Mouse (Mus musculus) T-cell, adult 2 months (primary cell): ENCODE results near the gene Olfr432.
"Not testable (repeated sequence)": the region's sequence is repeated elsewhere in the genome, so short reads cannot be mapped to it uniquely, and the experiment has no call there.

Experiments
- DNase-seq: peaks from one replicate; pipeline ENCODE4 v3.0.0; 2022; ENCODE audit warnings: low spot score

The Olfr432 gene

DNA sequence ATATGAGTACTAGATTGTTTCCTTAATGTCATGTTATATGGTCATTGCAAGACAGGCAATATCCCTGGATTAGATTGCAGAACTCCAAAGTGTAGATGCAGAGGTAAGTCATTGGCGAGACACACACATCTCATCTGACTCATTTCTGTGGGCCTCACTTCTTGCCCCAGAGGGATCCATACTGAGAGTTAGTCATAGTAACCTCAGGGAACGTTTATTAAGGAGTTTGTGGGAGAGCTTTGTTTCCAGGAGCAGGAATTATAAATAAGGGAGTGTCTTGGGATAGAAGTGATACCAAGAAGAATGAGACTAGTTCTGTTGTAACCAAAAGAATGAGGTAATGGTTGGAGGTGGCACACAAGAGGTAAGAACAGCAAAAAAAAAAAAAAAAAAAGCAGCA is at the start of gene Olfr432:
Gene Olfr432, plus strand, starts transcription at position 313 of the 400 bp plus-strand sequence.
- DNase-seq, result no peak

GRCm38 (mm10) chr1:174004352-174005109 is 44.5 kb upstream of the Olfr432 start:
- DNase-seq, result not testable (repeated sequence)

- DNase-seq, result not testable (repeated sequence)
Measured at GRCm38 (mm10) chr1:174007050-174007449, 42.0 kb upstream of the Olfr432 start.

- DNase-seq, result no peak
Measured at GRCm38 (mm10) chr1:174031698-174032097, 17.3 kb upstream of the Olfr432 start, which contains the start of gene Ifi205. Gene Ifi205, minus strand, starts transcription at chr1:174031810.

DNA sequence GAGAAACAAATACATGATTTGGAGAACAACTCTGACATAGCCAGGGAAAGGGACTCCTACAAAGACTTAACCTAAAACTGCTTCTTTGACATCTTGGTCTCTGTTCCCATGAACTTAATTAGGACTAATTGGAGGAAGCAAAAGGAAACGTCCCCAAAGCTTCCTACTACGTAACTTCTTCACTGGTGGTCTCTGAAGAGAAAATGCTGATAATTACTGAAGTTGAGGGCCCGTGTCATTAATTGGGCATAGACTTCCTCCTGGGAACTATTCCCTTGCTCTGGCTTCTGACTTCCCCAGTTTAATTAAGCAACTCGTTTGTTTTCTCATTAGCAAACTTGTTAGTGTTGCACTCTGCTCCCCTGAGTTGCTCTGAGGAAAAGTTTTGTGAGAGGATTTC is 13.2 kb upstream of the Olfr432 start:
- no peak for DNase-seq

GRCm38 (mm10) chr1:174038480-174038879 is 10.5 kb upstream of the Olfr432 start:
- DNase-seq, result no peak

- peak; percentile 62 for DNase-seq
Measured at GRCm38 (mm10) chr1:174040523-174041177, 8.4 kb upstream of the Olfr432 start, which contains the start of gene Olfr433. Gene Olfr433, plus strand, starts transcription at chr1:174040705.

DNA sequence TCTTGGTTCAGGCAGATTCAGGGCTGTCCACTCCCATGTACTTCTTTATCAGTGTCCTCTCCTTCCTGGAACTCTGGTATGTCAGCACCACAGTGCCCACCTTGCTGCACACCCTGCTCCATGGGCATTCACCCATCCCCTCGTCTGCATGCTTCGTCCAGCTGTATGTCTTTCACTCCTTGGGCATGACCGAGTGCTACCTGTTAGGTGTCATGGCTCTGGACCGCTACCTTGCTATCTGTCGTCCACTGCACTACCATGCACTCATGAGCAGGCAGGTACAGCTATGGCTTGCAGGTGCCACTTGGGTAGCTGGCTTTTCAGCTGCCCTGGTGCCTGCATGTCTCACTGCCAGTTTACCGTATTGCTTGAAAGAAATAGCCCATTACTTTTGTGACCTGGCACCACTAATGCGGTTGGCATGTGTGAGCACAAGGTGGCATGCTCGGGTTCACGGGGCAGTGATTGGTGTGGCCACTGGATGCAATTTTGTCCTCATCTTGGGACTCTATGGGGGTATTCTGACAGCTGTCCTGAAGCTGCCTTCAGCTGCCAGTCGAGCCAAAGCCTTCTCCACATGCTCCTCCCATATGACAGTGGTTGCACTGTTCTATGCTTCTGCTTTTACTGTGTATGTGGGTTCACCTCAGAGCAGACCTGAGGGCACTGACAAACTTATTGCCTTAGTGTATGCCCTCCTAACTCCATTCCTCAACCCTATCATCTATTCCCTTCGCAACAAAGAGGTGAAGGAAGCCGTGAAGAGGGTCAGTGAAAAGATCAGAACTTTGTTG is 6.7 kb upstream of the Olfr432 start:
- not testable (repeated sequence) for DNase-seq

DNA sequence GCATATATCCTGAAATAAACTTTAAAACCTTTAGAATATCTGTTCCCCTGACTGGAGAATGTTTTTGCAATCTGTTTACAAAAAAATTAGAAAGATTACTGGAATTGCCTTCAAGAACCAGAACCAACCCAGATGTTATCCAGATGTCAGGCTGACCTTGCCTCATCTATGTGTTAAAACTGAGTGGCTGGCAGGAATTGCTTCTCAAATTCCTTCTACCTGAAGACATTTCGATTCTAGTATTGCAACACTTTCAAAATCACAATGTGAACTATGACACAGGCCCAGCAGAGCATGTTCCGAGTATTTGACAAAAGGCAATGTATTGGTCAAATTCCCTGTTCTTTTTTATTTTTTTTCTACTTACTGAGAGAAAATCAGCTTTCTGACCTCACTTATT is 4.6 kb upstream of the Olfr432 start:
- no peak for DNase-seq

- DNase-seq, result not testable (repeated sequence)
Measured at GRCm38 (mm10) chr1:174048227-174048626, 778 bp upstream of the Olfr432 start.

GRCm38 (mm10) chr1:174049357-174049756 is 352 bp downstream of the Olfr432 start:
- DNase-seq, result not testable (repeated sequence)

DNA sequence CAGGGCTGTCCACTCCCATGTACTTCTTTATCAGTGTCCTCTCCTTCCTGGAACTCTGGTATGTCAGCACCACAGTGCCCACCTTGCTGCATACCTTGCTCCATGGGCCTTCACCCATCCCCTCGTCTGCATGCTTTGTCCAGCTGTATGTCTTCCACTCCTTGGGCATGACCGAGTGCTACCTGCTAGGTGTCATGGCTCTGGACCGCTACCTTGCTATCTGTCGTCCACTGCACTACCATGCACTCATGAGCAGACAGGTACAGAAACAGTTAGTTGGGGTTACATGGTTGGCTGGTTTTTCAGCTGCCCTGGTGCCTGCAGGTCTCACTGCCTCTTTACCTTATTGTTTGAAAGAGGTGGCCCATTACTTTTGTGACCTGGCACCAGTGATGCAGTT is 1.5 kb downstream of the Olfr432 start:
- DNase-seq, result no peak

DNA sequence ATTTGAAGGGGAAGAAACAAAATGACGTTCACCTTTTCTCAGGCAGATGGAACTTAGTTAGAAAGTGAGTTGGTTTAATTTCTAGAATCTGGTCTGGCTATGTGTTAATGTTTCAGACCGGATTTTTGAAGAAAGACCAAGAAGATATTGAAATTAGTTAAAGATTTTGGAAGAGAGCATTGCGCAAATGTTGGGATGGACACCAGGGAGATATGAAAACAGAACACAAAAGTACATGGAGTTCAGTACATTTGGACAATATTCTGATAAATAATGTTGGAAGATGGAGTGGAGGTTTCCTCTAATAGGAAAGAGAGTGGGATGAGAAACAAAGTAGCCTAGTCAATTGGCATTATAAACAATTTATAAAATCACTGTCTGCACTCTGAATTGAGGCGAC is 2.5 kb downstream of the Olfr432 start:
- DNase-seq, result no peak

DNA sequence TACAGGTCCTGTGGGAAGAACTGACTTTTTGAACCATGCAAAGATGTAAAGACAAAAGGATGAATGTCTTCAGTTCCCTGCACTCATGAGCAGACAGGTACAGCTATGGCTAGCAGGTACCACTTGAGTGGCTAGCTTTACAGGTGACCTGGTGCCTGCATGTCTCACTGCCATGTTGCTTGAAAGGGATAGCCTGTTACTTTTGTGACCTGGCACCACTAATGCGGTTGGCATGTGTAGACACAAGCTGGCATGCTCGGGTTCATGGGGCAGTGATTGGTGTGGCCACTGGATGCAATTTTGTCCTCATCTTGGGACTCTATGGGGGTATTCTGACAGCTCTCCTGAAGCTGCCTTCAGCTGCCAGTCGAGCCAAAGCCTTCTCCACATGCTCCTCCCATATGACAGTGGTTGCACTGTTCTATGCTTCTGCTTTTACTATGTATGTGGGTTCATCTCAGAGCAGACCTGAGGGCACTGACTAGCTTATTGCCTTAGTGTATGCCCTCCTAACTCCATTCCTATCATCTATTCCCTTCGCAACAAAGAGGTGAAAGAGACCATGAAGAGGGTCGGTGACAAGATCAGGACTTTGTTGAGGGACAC is 3.0 kb downstream of the Olfr432 start:
- no peak for DNase-seq

DNA sequence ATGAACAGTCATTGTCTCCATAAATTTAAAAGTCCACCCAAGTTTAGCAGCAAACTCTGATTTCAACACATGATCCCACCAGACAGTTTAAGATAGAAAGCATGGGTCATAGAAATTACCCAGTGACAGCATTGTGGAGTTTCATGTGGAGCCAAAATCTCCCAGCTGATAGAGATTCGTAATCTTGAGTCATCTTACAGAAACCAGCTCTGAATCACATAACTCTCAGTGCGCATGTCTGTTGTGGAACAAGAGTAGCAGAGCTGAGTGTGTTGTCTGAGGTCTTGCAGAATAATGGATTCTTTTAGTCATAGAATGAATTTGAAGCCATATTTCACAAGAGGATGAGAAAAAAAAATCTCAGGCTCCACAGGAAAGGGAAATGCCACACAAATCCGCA is 4.0 kb downstream of the Olfr432 start:
- no peak for DNase-seq

DNA sequence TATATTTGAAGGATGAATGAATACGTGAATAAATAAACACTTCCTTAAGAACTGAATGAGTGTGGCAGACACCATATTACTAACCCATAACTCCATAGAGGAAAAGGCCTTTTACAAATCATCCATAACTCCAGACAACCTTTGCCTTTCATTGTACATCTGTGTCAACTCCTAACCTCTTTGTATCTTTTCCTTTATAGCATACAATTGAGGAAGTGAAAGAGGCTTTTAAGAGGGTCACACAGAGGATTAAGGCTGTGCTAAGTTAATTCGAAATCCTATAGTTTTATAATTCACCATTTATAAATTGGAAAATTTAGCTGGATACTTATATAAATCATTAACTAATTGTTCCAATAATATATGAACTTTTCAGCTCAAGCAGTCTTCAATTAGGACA is 6.2 kb downstream of the Olfr432 start:
- no peak for DNase-seq

GRCm38 (mm10) chr1:174066305-174066704 is 17.3 kb downstream of the Olfr432 start, which contains the start of gene Olfr430:
Gene Olfr430, plus strand, starts transcription at chr1:174066605.
- no peak for DNase-seq

DNA sequence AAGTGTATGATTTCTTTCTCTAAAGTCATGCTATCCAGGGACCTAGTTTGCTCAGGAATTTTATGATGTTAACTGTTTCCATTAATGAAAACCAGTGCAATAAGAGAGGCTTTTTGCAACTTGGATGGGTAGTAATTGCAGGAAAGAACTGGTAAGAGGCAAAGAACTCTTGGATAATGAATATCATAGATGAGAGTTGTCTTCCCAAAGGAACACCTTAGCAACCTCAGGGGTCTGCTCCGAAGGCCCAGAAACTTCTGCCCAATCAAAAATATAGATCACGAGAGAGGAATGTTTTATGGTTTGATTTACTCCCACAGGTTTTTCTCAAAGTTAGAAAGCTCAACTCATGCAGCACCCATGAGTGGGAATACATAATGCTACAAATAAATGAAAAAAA is 35.0 kb downstream of the Olfr432 start, which contains the start of gene Olfr429:
Gene Olfr429, plus strand, starts transcription at position 301 of the 400 bp plus-strand sequence.
- no peak for DNase-seq

DNA sequence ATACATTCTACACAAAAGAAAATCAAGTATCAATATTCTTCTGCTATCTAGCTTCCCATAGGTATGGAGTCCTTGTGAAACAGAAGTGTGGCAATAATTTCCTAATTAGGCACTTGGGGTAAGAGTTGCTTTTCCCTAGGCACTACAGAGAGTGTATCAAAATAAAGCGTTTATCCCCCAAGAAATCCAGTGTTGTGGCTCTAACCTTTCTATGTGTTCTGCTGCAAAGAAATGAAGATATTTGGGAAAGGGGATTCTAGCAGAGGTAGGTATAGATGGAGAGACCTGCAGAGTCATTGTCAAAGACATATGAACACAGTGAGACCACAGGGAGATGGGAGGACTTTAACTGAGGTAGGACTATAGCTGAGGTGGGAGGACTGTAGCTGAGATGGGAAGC is 47.6 kb downstream of the Olfr432 start, which contains the start of gene Olfr427:
Gene Olfr427, plus strand, starts transcription at position 301 of the 400 bp plus-strand sequence.
- DNase-seq, result no peak

GRCm38 (mm10) chr1:174103735-174104134 is 54.7 kb downstream of the Olfr432 start:
- DNase-seq, result no peak
